Mouse (Mus musculus): ENCODE results near the gene Trex1.
A peak's percentile ranks its signal among the peaks of the same experiment; 100 is the strongest.

The Trex1 gene

DNA sequence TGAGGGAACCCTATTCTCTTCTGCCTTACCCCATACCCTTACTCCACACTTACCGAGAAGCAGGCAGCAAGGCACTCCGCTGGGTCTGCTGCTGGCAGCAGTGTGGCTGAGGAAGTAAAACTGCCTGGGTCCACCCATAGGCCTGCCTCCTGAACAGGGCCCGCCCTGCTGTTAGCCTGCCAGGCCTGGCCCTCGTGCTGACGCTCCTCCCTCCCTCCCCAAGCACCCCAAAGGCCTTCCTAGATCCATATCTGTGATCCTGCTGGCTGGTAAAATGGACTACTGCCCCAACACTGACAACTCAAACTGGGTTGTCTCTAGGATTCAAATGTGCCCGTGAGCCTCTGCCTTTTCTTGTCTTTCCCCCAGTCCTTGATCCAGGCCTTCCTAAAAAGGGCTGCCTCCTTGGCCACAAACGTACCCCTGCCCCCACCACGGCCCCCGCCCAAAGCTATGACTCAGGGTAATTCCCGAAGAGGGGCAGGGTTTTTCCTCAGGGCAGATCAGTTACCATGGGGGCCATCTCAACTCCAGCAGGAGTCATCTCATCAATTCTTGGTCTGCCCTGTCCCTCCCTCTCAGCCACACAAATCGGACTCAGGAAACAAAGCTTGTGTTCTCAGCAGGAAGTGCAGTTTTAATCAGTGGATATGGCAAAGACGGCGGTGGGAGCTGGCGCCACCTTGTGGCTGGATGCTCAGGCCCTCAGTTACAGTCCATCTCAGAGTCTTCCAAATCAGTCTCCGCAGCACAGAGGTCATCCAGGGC, at the start of gene Trex1:
Gene Trex1, minus strand, starts transcription at position 599 of the 768 bp plus-strand sequence.
- peak; percentile 94 for DNase-seq (ENCODE audit: low spot score)

DNA sequence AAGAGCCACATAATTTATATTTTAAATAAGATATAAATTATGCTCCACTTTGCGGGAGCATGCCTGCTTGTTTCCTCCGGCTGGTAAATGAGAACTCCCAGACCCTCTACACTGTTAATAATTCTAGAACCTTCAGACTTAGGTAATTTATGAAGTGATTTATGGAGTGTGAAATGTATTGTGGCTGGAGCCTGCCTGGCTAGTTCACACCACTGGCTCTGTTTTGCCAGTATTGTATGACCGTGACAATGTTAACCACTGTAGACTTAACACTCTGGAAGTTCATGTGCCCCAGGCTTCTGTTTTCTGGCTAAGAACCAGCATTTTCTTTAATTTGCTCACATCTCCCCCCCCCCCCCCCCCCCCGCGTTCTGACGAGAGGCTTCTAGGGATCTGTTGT, 47.8 kb upstream of the Trex1 start:
- no peak for DNase-seq (ENCODE audit: low spot score)

DNA sequence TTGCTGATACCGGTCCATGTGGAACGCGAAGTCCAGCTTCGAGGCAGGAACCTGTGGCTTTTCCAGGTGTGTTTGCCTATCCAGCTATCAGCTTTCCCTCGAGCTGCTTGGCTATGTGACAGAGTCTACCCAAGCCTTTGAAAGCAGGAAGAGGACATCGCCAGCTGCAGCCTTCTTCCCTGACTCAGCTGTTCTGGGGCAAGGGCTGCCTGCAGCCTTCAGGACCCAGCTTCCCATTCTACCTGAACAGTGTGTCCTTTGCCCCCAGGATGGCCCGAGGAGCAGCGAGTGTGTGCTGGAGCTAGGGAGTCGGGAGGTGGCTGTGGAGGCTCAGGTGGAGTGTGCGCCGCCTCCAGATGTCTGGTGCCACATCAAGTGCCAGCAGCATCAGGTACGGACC, 46.1 kb upstream of the Trex1 start:
- DNase-seq (ENCODE audit: low spot score) = no peak

DNA sequence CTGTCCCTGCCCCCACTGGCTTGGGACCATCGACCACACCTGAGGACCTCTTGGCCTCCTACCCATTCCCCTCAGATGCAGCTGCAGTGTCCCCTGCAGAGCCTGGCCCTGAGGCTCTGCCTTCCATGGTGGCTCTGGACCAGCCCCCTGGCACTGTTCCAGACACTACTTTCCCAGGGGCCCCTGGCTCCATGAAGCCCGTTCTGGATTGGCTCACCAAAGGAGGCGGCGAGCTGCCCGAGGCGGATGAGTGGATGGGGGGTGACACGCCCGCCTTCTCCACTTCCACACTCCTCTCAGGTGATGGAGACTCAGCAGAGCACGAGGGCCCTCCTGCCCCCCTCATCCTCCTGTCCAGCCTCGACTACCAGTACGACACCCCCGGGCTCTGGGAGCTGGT, 45.5 kb upstream of the Trex1 start:
- peak; percentile 41 for DNase-seq (ENCODE audit: low spot score)

DNA sequence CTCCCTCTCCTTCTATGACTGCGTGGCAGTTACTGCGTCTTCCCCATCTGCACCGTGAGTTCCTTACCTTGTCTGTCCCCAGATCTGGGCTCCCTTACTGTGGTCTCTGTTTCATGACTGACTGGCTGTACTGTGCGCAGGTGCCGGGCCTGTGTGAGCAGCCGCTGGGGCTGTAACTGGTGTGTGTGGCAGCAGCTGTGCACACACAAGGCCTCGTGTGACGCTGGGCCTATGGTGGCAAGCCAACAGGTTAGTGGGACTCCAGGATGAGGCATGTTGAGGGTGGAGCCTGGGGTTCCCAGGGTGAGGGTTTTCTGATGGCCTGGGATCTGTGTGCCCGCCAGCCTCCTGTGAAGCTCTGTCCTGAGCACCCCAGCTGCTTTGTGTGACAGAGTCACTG, 44.5 kb upstream of the Trex1 start:
- DNase-seq (ENCODE audit: low spot score) = no peak

DNA sequence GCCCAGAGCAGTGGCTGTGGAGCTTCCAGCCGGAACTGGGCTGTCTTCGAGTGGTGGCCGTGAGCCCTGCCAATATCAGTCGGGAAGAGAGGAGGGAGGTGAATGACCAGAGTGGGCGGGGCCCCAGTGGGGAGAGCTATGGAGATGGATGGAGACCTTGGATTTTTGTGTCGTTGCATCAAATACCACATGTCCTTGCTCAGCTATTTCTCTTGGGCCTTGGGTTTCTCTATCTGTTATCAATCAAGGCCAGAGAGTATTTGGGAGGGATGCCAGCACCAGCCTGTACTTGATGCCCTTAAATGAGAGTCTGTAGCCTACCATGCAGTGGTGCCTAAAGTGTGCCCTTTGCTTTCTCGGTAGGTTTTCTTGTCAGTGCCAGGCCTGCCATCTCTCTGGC, 43.7 kb upstream of the Trex1 start:
- no peak for DNase-seq (ENCODE audit: low spot score)

DNA sequence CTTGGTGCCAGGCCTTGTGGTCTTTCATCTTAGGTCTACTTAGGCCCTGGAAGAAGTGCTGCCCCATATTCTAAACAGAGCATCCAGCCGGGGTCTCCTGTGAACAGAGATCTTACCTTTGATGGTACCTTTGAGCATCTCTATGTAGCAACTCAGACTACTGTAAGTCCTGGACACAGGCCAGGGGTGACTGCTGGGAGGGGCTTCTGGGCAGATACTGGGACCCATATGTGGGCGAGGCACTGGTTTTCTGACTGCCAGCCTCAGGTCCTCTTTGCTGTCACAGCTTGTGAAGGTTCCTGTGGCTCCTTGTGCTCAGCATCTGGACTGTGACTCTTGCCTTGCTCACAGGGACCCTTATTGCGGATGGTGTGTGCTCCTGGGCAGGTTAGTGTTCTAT, 43.0 kb upstream of the Trex1 start:
- no peak for DNase-seq (ENCODE audit: low spot score)

DNA sequence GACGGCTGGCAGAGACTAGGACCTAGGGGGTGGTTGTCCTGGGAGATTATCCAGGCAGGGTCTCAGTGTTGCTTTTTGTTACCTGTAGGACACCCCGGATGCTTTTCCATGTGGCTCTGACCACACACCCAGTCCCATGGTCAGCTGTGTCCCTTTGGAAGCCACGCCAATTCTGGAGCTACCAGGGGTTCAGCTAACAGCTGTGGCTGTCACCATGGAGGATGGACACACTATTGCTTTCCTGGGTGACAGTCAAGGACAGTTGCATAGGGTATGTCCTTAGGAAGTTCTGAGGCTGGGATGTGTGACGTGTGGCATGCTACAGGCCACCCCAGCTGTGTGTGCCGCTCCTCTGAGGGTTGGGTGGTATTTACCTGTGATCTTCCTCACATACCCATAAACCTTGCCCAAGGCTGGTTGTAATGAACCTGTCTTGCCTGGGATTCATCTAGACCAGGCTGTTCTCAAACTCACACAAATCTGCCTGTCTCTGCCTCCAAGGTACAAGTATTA, 42.5 kb upstream of the Trex1 start:
- no peak for DNase-seq (ENCODE audit: low spot score)

DNA sequence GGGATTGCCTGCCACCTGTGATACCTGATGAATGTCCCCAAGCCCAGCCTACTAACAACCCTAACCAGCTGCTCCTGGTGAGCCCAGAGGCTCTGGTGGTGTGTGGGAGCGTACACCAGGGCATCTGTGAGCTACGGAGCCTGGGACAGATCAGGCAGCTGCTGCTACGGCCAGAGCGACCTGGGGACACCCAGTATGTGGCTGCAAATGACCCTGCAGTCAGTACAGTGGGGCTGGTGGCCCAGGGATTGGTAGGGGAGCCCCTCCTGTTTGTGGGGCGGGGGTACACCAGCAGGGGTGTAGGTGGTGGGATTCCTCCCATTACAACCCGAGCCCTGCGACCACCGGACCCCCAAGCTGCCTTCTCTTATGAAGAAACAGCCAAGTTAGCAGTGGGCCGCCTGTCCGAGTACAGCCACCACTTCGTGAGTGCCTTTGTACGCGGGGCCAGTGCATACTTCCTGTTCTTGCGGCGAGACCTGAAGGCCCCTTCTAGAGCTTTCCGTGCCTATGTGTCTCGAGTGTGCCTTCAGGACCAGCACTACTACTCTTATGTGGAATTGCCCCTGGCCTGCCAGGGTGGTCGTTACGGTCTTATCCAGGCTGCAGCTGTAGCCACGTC, 40.9 kb upstream of the Trex1 start:
- DNase-seq (ENCODE audit: low spot score) = no peak

DNA sequence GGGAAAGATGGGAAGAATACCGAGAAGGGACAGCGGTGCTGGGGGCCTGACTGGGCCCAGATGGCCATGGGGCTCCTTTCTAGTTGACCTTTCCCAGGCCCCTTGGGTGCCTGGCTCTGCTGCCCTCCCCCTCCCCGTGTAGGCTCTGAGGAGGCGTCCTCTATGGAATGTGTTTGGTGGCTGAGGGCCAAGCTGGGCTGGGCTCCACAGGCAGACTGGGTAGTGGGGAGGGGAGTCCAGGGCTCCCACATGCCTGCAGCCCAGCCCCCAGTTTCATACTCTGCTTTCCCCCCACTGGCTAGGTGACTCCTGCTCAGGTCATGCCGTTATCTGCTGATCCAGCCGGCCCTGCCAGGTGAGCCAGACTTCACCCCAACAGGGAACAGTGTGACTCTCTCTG, 39.4 kb upstream of the Trex1 start:
- DNase-seq (ENCODE audit: low spot score) = peak; percentile 51

DNA sequence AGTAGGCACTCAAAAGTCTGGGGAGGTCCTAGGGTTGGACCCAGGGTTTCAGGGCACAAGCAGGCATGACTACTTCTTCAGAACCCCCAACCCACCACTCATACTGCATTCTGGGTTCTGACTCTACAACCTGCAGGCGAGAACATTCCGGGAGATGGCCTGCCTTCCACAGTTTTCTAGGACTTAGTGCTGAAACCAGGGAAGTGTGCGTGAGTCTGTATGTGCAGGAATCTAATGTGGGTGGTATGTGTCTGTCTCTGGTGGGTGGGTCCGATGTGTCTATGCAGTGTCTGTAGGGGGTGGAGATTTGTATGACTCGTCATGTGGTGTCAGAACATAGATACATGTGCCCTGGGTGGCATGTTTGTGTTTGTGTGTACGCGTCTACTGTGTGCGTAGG, 38.8 kb upstream of the Trex1 start:
- DNase-seq (ENCODE audit: low spot score) = no peak

DNA sequence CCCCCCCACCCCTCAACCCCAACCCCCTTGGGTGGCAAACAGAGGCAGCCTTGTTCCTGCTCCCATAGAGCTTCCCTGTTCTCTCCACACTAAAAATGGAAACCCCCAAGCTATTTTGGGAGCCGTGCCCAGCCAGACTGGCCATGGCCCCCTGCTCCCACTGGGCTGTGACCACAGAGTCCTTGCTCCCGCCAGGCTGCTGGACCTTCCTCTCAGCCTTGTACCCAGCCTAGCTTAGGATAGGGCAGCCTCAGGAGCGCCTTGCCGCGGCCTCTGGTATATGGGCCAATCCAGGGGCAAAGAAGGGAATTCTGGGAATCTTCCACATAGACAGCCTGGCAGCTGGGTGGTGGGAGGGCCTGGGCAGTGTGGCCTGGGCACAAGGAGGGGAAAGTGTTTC, 38.3 kb upstream of the Trex1 start:
- peak; percentile 82 for DNase-seq (ENCODE audit: low spot score)

DNA sequence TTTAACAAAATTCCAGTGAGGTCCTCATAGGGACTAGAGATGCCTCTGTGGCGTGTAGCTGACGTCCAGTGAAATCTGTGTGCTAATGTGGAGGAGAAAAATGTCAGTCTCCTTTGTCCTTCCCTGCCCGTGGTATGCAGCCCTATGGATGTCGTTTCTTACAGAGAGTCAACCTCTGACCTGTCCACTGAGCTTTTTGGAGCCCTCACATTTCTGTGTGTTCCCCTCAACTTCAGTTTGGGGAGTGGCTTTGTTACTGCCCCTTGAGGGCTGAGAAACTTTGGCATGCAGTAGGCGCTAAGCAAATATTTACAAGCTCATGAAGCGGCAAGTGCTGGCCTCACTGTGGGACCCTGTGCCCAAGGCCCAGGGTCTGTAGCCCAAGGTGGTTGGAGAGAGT, 37.8 kb upstream of the Trex1 start:
- no peak for DNase-seq (ENCODE audit: low spot score)

DNA sequence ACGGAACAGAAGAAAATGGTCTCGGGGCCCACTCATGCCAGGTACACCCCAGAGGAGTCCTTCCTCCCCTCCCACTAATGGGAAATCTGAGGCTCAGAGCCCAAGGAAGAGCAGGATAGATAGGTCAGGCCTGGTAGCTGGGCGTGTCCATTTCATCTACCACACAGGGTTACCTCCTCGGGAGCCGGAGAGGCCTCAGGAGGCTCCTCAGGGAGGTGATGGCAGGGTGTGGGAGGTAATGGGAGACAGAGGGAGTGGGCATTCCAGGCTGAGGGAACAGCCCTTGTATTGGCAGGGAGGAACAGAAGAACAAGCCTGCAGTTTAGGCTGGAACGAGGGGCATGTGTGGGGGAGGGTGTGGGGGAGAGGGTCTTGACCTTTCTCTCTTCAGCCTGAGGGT, 37.3 kb upstream of the Trex1 start:
- no peak for DNase-seq (ENCODE audit: low spot score)

DNA sequence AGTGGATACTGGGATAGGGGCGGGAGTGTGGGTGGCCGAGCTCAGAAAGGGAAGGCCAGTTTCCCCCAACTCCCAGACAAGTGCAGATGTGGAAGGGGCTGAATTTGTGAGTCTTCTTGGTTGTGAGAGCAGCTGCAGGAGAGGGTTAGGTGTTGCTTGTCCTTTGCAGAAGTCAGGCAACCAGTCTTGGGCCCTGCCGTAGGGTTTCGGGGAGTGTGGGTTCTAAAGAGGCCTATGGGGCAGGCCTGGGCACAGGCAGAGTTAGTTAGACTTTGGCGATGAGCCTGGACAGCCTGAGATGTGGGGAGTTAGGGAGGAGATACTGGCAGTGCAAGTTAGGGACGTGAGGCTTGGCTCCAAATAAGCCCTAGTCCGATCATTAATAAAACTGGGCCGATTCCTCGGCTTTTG, 36.7 kb upstream of the Trex1 start:
- DNase-seq (ENCODE audit: low spot score) = no peak

DNA sequence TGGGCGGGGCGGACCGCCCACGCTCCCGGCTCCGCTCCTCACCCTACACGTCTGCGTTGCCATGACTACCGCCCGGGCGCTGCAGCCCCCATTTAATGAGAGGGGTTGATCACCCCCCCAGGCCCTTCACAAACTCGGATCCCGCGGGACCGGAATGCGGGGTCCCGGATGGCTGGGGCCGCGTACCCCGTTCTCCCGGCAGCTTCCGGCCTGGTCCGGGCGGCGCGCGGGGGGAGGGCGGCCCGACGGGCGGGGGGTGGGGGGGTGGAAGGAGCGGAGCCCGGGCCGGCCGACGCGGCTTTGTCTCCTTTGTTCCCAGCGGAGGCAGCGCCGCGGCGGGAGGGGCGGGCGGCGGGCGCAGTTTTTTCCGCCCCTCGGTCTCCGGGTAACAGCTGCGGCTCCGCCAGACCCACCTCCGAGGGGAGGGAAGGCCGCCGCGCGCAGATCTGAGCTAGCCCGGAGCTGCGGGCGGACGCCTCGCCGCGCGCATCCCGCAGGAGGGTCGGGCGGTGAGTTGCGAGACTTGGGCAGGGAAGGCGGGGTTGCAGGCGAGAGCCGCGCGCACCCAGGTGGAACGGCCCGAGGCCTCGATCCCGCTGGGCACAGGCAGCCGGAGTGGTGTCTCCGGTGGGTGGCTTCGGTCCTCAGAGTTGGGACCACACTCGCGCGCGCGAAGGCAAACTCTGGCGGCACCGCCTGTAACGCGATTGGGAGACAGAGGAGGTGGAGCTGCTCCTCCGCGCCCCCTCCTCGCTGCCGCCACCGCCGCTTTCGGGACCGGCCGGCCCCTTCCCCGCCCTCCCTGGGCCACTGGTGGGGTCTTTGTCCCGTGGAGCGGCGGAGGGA, 35.8 kb upstream of the Trex1 start, which contains the start of gene Plxnb1:
Gene Plxnb1, plus strand, starts transcription at position 253 of the 846 bp plus-strand sequence.
- DNase-seq (ENCODE audit: low spot score) = peak; percentile 66

DNA sequence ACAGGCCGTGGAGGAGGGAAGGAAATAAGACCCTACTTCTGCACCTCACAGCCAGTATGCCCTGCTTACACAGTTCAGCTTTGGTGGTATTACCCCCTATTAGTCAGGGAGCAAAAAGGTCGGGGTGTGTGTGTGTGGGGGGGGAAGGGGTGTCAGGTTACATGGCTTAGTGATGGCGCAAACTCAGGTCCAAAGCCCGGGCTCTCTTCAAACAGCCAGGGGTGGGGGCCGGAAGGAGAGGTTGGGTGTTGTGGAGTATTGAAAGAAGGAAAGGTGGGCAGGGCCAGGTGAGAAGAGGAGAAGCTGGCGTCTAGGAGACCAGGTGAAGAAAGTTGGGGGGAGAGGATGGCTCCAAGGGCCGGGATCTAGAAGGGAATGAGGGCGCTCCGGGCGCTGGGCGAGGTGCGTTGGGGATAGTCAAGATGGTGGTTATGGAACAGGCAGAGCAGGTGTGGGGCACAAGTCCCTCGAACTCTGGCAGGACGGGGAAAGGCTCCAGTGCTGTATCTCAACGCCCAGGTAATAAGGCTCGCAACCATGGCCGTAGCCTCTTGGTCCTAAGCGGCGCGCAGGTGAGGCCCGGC, 35.1 kb upstream of the Trex1 start:
- no peak for DNase-seq (ENCODE audit: low spot score)

DNA sequence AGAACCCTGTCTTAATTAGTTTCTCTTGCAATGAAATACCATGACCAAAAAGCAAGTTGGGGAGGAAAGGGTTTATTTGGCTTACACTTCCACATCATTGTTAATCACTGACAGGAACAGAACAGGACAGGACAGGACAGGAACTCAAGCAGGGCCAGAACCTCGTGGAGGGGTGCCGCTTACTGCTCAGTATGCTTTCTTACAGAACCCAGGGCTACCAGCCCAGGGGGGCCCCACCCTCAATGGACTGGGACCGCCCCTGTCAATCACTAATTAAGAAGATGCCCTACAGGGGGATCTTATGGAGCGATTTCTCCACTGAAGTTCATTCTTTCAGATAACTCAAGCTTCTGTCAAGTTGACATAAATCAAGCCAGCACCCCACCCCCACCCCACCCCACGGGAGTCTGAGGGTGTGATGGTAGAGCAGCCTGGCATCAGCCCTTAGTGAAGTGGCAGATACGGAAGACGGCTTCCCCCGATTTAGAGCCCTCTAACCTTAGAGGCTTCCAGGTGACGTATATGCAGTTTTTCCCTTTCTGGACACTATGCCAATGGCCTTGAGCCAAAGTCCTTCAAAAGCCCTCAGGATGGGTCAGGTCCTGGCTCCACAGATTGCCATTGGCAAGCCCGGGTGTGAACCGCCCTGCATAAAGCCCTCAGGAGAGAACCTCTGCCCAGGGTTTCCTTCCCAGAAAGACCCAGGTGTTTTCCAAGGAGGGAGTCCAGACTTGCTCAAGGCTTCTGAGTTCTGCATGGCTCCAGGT, 34.4 kb upstream of the Trex1 start:
- DNase-seq (ENCODE audit: low spot score) = no peak

DNA sequence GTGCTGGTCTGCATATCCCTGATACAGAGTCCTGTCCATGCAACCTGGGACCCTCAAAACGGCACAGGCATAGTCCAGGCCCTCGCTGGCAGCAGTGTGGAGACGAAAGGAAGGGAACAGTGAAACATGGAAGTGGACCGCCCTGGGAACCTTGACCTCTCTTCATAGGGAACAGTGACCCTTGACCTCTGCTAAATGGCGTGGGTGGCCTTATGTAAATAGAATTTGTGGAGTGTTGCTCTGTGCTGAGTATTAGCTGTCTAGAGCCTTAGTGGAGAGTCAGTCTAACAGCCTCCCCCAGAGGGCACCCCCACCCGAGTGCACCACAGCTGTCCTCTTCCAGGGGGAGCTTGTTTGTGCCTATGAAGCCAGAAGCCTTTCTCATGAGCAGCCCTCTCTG, 33.3 kb upstream of the Trex1 start:
- DNase-seq (ENCODE audit: low spot score) = no peak

DNA sequence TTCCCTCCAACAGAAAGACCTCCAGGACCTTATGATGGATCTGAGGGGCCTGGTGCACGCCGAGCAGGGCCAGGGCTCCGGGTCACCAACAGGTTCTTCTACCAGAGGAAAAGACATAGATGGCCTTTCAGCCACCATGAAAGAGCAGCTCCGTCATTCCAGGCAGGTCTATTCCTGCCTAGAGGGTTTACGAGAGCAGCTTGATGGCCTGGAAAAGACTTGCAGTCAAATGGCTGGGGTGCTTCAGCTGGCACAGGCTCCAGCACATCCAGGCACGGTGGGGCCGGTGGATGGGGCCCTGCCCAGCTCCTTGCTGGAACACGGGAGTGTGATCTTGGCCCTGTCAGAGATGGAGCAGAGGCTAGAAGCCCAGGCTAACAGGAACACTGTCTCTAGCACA, 32.3 kb upstream of the Trex1 start:
- no peak for DNase-seq (ENCODE audit: low spot score)

DNA sequence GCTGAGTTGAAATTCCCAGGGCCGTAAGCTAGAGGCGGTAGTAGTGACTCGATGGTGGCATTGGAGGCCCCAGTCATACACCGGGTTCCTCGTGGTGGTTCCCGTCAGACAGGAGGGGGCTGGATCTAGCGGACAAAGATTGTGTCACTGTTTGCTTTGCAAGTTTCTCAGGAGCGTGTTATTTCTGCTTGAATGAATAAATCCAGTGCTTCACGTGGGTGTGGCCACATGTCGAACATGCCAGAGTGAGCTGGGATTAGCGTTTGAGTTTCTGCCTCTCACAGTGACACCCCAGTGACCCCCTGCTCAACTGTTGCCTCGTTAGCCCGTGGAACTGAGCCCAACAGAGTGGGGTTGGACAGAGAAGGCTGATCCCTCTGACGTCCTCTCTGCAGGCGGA, 30.9 kb upstream of the Trex1 start:
- DNase-seq (ENCODE audit: low spot score) = no peak

DNA sequence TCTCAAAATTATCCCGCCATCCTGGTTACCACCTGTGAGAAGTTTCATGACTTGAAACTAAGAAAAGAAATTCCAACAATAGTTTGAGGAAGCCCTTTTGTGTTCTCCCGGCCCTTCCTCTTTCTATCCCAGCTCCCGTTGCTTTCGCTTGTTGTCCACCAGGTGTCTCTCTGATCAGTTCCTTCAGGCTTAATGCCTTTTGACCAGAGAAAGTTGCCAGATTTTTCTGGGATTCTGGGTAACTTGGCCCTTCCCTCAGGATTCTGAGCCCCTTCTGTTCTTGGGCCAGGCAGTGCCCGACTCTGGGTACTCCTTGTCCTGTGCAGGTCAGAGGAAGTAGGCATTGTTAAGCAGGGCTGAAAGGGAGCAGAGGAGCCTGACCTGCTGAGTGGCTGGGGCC, 28.5 kb upstream of the Trex1 start:
- no peak for DNase-seq (ENCODE audit: low spot score)
